Mouse (Mus musculus) liver, postnatal 0 days (tissue): ENCODE measurements around the gene Wdr4.

ENCODE experiments used
- CTCF ChIP-seq: sonication (generic); IDR thresholded peaks from 2 replicates; pipeline ENCODE4 v1.5.1; 2016; ENCODE audit warnings: antibody characterized with exemption, low read depth
- EP300 ChIP-seq: IDR thresholded peaks from 2 replicates; pipeline ENCODE4 v1.6.1; 2016; ENCODE audit warnings: antibody characterized with exemption, low read depth, mild to moderate bottlenecking

GRCm38 (mm10) chr17:31450206-31450605 is 69.6 kb downstream of the Wdr4 start:
- TF ChIP-seq EP300, result no peak
- TF ChIP-seq CTCF, result no peak
